Mouse (Mus musculus): ENCODE measurements around the gene Ppp1r1a. TPM values are rescaled to one million over a fixed set of nuclear protein-coding genes. Genes with fewer than 3 reads are reported as not detected.

The Ppp1r1a gene
- polyA plus RNA-seq, 1 experiment, result not detected

DNA sequence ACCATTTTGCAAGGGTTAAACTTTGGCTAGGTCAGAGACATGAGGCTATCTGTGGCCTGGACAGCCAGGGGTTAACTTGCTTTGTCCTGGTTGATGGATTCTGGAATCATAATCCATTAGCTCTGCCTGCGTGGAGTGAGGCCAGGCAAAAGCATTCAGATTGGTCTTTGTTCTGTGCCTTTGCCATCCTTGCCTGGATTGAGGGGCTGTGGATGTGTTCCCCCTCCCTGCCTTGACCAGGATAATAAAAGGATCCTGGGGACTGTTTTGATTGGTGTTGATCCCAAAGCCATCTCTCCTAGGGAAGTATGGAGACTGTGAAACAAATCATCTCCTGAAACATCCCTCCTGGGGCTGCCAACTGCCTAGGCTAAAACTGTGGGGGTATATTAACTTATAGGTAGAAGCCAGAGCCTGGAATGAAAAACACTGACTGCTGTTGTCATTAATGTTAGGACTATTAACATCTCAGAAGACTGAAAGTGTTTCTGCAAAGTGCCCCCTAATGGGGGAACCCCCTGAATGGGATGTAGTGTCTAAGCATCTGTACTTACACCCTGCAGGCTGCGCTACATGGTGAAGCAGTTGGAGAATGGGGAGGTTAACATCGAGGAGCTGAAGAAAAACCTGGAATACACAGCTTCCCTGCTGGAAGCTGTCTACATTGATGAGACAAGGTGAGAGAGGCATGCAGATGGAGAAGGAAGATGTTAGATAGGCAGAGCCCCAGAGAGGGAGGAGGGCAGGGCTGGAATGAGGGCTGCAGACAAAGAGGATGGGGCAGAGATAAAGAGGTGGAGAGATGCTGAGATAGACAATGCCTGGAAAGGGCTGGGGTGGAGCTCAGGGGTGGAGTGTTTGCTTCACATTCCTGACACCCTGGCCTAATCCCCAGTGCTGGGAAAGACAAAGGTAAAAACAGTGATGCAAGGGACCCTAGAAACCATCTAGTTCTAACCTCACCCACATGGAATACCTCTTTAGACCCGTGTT is 18.1 kb downstream of the Ppp1r1a start:
- no peak for TF ChIP-seq POLR2A (IDR thresholded peaks at IDR 0.05; ENCODE audit: insufficient read depth, low read depth, low read length)
- Histone ChIP-seq H3K4me3 (ENCODE audit: insufficient read depth, low read depth, low read length) (no peak overlapping the region), H3K4me1 (ENCODE audit: control insufficient read depth, insufficient read depth, low read length) (peaks cover 40% of the 10 kb centered on the region), H3K27ac (ENCODE audit: insufficient read depth, low read depth, low read length) (peak overlapping the region; percentile 88)
- 35% methylated on average over 4 of the region's 4 CpGs for WGBS

GRCm38 (mm10) chr15:103518600-103519385 is 19.0 kb downstream of the Ppp1r1a start:
- WGBS, result 10% methylated on average over 5 of the region's 5 CpGs
- H3K4me1 ChIP-seq (ENCODE audit: control insufficient read depth, insufficient read depth, low read length), result peaks cover 37% of the 10 kb centered on the region
- H3K27ac ChIP-seq (ENCODE audit: insufficient read depth, low read depth, low read length), result peak overlapping the region; percentile 92
- H3K4me3 ChIP-seq (ENCODE audit: insufficient read depth, low read depth, low read length), result no peak overlapping the region
- TF ChIP-seq POLR2A (IDR thresholded peaks at IDR 0.05; ENCODE audit: insufficient read depth, low read depth, low read length) (no peak), CTCF (IDR thresholded peaks at IDR 0.05; ENCODE audit: insufficient read depth, low read depth, low read length) (no peak)

DNA sequence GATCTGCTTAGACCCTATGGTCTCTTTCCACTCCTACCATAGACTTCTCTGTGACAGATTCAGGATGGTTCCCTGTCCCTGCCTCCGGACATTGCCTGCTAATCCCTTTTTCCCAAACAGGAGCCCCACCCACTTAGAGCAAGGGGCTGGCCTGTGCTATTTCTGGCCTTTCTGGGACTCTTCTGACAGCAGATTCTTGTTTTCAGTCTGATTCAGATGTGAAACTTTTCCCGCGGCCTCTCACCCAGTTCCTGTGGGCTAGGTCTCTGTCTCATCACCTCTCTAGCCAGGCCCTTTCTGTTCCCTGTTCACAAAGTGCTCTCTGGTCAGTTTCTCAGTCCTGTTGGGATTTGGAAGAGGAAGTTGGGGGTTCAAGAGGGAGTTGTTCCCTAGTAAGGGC is 22.9 kb downstream of the Ppp1r1a start:
- WGBS, result 21% methylated on average over 3 of the region's 3 CpGs
- H3K4me3 ChIP-seq (ENCODE audit: insufficient read depth, low read depth, low read length), result no peak overlapping the region
- H3K4me1 ChIP-seq (ENCODE audit: control insufficient read depth, insufficient read depth, low read length), result peaks cover 30% of the 10 kb centered on the region
- H3K27ac ChIP-seq (ENCODE audit: insufficient read depth, low read depth, low read length), result no peak overlapping the region; the same call in 1 of the 2 replicates
- no peak for TF ChIP-seq POLR2A (IDR thresholded peaks at IDR 0.05; ENCODE audit: insufficient read depth, low read depth, low read length)
- no peak for TF ChIP-seq CTCF (IDR thresholded peaks at IDR 0.05; ENCODE audit: insufficient read depth, low read depth, low read length)

DNA sequence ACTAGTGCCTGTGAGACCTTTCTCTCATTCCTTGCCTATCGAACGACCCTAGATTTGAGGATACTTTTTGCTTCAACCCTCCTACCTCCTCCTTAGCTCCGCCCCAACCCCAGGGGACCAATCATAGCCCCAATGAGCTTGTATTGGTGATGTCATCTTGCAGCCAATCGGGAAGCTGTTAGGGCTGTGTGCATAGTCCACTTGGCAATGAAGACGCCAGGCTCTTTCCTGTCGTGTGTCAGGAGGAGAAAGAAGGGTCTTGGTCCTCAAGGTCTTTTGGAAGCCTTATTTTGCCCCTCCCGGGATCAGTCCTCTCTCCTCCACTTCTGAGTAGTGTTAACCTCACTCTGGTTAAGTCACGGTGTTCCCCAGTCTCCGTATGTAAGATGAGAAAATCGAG is 23.7 kb downstream of the Ppp1r1a start:
- TF ChIP-seq POLR2A (IDR thresholded peaks at IDR 0.05; ENCODE audit: insufficient read depth, low read depth, low read length), result peak; percentile 52
- no peak for TF ChIP-seq CTCF (IDR thresholded peaks at IDR 0.05; ENCODE audit: insufficient read depth, low read depth, low read length)
- Histone ChIP-seq H3K27ac (ENCODE audit: insufficient read depth, low read depth, low read length) (peak overlapping the region; percentile 83), H3K4me3 (ENCODE audit: insufficient read depth, low read depth, low read length) (peak overlapping the region; percentile 27), H3K4me1 (ENCODE audit: control insufficient read depth, insufficient read depth, low read length) (peaks cover 28% of the 10 kb centered on the region)
- WGBS, result 2% methylated on average over 10 of the region's 10 CpGs

DNA sequence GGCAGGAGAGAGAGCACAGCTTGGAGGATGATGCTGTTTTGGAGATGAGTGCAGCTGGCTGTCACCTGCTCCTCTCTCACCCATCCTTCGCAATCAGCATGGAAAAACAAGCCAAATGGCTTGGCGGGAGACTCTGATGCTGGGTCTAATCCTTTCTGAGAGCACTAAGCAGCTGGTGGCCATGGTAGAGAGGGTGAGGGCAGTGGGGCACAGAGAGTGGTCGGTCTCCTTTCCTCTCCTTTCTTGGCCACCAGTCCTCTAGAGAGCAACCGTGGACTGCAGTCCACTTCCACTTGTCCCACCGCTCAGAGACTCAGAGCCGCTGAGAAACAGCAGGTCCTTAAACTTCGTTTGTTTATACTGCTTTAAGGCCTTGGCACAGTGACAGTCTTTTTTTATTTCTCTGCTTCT is 24.2 kb downstream of the Ppp1r1a start:
- WGBS, result 8% methylated on average over 7 of the region's 7 CpGs

DNA sequence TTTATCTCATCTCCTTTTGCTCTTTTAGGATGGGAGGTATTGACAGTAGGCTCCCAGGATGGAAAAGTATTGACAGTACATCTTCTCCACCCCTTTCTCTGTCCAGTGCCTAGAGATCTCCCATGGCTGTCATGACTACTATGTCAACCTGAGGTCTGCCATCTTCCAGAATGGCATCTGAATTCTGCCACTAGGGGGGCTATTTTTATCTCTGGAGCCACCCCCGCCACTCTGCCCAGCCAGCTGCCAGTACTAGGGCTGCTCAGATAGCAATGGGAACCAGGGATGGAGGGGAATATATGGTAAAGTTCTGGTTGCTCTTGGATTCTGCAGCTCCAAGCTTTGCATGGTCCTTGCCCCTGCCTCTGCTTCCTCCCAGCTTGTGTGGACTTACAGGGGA is 26.2 kb downstream of the Ppp1r1a start:
- no peak for TF ChIP-seq CTCF (IDR thresholded peaks at IDR 0.05; ENCODE audit: insufficient read depth, low read depth, low read length)
- TF ChIP-seq POLR2A (IDR thresholded peaks at IDR 0.05; ENCODE audit: insufficient read depth, low read depth, low read length), result no peak
- peaks cover 23% of the 10 kb centered on the region for H3K4me1 ChIP-seq (ENCODE audit: control insufficient read depth, insufficient read depth, low read length)
- WGBS, result 76% methylated on average over 1 of the region's 1 CpGs
- H3K27ac ChIP-seq (ENCODE audit: insufficient read depth, low read depth, low read length), result no peak overlapping the region
- no peak overlapping the region for H3K4me3 ChIP-seq (ENCODE audit: insufficient read depth, low read depth, low read length)

More for the DNA sequence above, 24.2 kb downstream of the Ppp1r1a start:
- peak overlapping the region; percentile 13; the same call in 1 of the 2 replicates for H3K27ac ChIP-seq (ENCODE audit: insufficient read depth, low read depth, low read length)
- no peak for TF ChIP-seq CTCF (IDR thresholded peaks at IDR 0.05; ENCODE audit: insufficient read depth, low read depth, low read length)
- TF ChIP-seq POLR2A (IDR thresholded peaks at IDR 0.05; ENCODE audit: insufficient read depth, low read depth, low read length), result no peak
- no peak overlapping the region for H3K4me3 ChIP-seq (ENCODE audit: insufficient read depth, low read depth, low read length)
- peaks cover 27% of the 10 kb centered on the region for H3K4me1 ChIP-seq (ENCODE audit: control insufficient read depth, insufficient read depth, low read length)

DNA sequence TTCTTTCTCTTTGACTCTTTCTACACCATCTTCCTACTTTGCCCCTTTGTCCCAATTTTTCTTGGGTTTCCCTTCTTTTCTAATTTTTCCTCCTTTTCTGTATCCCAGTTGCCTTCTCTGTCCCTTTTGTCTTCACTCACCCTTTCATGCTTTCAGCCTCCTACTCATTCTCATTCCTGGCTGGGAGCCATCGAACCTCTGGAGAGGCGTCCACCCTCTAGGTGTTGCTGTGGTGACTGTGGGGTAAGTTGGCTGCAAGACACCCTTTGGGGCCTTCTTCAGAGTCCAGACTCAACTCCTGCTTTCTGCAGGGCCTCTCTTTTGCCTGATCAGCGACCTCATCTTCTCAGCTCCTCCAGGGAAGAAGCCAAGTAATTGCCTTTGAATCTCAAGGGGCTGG is 28.5 kb downstream of the Ppp1r1a start:
- H3K27ac ChIP-seq (ENCODE audit: insufficient read depth, low read depth, low read length), result no peak overlapping the region
- TF ChIP-seq POLR2A (IDR thresholded peaks at IDR 0.05; ENCODE audit: insufficient read depth, low read depth, low read length) (no peak), CTCF (IDR thresholded peaks at IDR 0.05; ENCODE audit: insufficient read depth, low read depth, low read length) (no peak)
- 37% methylated on average over 3 of the region's 3 CpGs for whole genome bisulfite sequencing
- H3K4me1 ChIP-seq (ENCODE audit: control insufficient read depth, insufficient read depth, low read length), result peaks cover 14% of the 10 kb centered on the region
- no peak overlapping the region for H3K4me3 ChIP-seq (ENCODE audit: insufficient read depth, low read depth, low read length)

GRCm38 (mm10) chr15:103503660-103504059 is 34.1 kb downstream of the Ppp1r1a start:
- H3K4me3 ChIP-seq (ENCODE audit: insufficient read depth, low read depth, low read length), result peak overlapping the region; percentile 93
- WGBS, result 17% methylated on average over 12 of the region's 12 CpGs
- H3K27ac ChIP-seq (ENCODE audit: insufficient read depth, low read depth, low read length), result 0 out of 2 replicates have a peak overlapping the region, but pooled peaks have one; percentile 11
- TF ChIP-seq POLR2A (IDR thresholded peaks at IDR 0.05; ENCODE audit: insufficient read depth, low read depth, low read length) (no peak), CTCF (IDR thresholded peaks at IDR 0.05; ENCODE audit: insufficient read depth, low read depth, low read length) (no peak)
- peaks cover 9% of the 10 kb centered on the region for H3K4me1 ChIP-seq (ENCODE audit: control insufficient read depth, insufficient read depth, low read length)

DNA sequence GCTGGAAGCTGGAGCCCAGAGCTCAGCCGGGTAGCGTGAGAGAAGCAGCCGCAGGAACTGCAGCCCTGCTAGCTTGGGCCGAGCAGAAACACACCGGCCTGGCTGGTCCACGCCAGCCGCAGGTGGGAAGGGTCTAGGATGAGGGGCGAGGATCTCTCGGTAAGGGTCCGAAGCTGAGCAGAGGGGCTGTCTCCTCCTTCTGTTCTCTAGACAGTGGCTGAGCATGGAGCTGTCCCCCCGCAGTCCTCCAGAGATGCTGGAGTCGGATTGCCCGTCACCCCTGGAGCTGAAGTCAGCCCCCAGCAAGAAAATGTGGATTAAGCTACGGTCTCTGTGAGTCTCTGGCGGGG is 34.6 kb downstream of the Ppp1r1a start:
- 5% methylated on average over 15 of the region's 15 CpGs for WGBS
- TF ChIP-seq CTCF (IDR thresholded peaks at IDR 0.05; ENCODE audit: insufficient read depth, low read depth, low read length) (no peak), POLR2A (IDR thresholded peaks at IDR 0.05; ENCODE audit: insufficient read depth, low read depth, low read length) (no peak)

More for the DNA sequence above, 34.6 kb downstream of the Ppp1r1a start:
- Histone ChIP-seq H3K4me3 (ENCODE audit: insufficient read depth, low read depth, low read length) (peak overlapping the region; percentile 93), H3K4me1 (ENCODE audit: control insufficient read depth, insufficient read depth, low read length) (peaks cover 9% of the 10 kb centered on the region), H3K27ac (ENCODE audit: insufficient read depth, low read depth, low read length) (peak overlapping the region; percentile 94)

All from olfactory bulb, adult 2 months (tissue).